7 mouse cellular contexts compared by ENCODE assay signal in the genomic region with DNA sequence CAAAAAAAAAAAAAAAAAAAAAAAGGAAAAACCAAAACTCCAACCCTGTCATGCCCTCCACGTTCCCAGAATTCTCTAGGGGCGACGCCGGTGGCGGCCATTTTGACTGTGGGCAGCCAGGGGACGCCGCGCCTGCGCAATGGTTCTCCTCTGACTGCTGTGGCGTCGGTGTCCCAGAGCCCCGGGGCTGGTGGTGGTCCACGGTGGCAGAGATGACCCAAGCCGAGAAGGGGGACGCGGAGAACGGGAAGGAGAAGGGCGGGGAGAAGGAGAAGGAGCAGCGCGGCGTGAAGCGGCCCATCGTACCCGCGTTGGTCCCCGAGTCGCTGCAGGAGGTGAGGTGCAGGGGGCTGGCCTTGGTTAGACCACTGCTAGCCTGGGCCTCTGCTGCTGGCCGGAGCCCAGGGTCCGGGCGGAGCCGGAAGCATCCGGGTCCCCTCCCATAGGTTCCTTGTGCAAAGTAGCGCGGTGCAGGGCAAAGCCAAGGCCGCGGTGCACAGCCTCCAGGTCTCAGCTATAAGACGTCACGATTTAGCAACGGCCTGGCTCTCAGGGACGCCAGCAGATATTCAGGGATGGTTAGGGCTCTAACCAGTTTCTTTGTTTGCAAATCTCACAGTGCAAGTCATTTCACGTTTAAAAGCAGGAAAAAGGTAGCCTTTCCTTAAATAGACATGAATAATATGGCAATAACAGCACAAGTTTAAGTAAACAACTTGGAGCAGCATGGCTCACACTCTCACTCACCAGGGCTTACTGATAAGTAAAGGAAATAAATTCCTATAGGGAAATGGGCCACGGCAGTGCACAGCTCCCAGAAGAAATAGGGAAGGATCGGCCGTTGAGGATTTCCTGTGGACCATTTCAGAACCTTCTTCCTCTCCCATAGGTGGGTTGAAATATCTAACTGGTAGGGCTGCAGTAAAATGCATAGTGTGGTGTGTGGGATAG. TPM values are rescaled to one million over a fixed set of nuclear protein-coding genes. Genes with fewer than 3 reads are reported as not detected.
DNase-seq lines count a peak whose midpoint lies in the region; ATAC-seq and TF ChIP-seq lines count a peak whose summit lies in the region.

A gene (plus strand): TSS at position 84 of the 951 bp plus-strand sequence.

- no peaks in the 10 kb centered on the region for H3K27me3 ChIP-seq in intestine, postnatal 0 days (replicated peaks; ENCODE audit: control insufficient read depth, insufficient read depth, low read length)
- no peaks in the 10 kb centered on the region for H3K27me3 ChIP-seq in midbrain, embryonic 12.5 days
- H3K27me3 ChIP-seq in small intestine, adult 2 months (ENCODE audit: control insufficient read depth, insufficient read depth, low read length): no peaks in the 10 kb centered on the region

- intact Hi-C loops in left cerebral cortex, postnatal 4 days (cut with DNase I): no loop called here

- peak within 1 kb of the TSS; percentile 88 for H3K9ac ChIP-seq in intestine, postnatal 0 days (ENCODE audit: low read depth, low read length)
- H3K9ac ChIP-seq in midbrain, embryonic 12.5 days (replicated peaks): peak within 1 kb of the TSS; percentile 90

- peak; percentile 88 for ATAC-seq in intestine, postnatal 0 days
- ATAC-seq in midbrain, embryonic 12.5 days (ENCODE audit: low FRiP score, low read depth): peak; percentile 97

- TF ChIP-seq POLR2A in small intestine, adult 2 months (IDR thresholded peaks at IDR 0.05; ENCODE audit: low read depth, low read length): 0 out of 2 replicates have a peak, but pooled peaks have one; percentile 44

- WGBS in intestine, postnatal 0 days: under 1% methylated on average over 44 of the region's 44 CpGs
- WGBS in midbrain, embryonic 12.5 days: 3% methylated on average over 44 of the region's 44 CpGs
- WGBS in small intestine, adult 2 months: under 1% methylated on average over 44 of the region's 44 CpGs

- peaks cover 51% of the 10 kb centered on the region for H3K36me3 ChIP-seq in intestine, postnatal 0 days (ENCODE audit: control insufficient read depth, insufficient read depth)
- H3K36me3 ChIP-seq in midbrain, embryonic 12.5 days: peaks cover 52% of the 10 kb centered on the region
- H3K36me3 ChIP-seq in small intestine, adult 2 months (ENCODE audit: control insufficient read depth, insufficient read depth, low read length): peaks cover 22% of the 10 kb centered on the region

- H3K4me2 ChIP-seq in intestine, postnatal 0 days (replicated peaks; ENCODE audit: low read depth): peak within 1 kb of the TSS; percentile 75
- H3K4me2 ChIP-seq in midbrain, embryonic 12.5 days (replicated peaks): peak within 1 kb of the TSS; percentile 81

- H3K4me1 ChIP-seq in intestine, postnatal 0 days (replicated peaks; ENCODE audit: control insufficient read depth, insufficient read depth, low read length): no peaks in the 10 kb centered on the region
- peaks cover 11% of the 10 kb centered on the region for H3K4me1 ChIP-seq in midbrain, embryonic 12.5 days
- no peaks in the 10 kb centered on the region for H3K4me1 ChIP-seq in small intestine, adult 2 months (ENCODE audit: control insufficient read depth, insufficient read depth, insufficient read length, low read length)

- peak within 1 kb of the TSS; percentile 89 for H3K4me3 ChIP-seq in intestine, postnatal 0 days (ENCODE audit: low read depth, low read length)
- peak within 1 kb of the TSS; percentile 81 for H3K4me3 ChIP-seq in midbrain, embryonic 12.5 days
- H3K4me3 ChIP-seq in small intestine, adult 2 months (ENCODE audit: low read depth, low read length): peak within 1 kb of the TSS; percentile 76

- DNase-seq in adrenal gland, adult 8-10 months: peak; percentile 91
- peak; percentile 94 for DNase-seq in embryo, embryonic 9.5 days (ENCODE audit: extremely low spot score)
- no peak for DNase-seq in gonadal fat pad, adult 2 months (ENCODE audit: low read depth)
- DNase-seq in left cerebral cortex, postnatal 4 days: peak; percentile 97

- peak within 1 kb of the TSS; percentile 91 for H3K27ac ChIP-seq in intestine, postnatal 0 days (ENCODE audit: low read depth, low read length)
- peak within 1 kb of the TSS; percentile 91 for H3K27ac ChIP-seq in midbrain, embryonic 12.5 days (replicated peaks)
- H3K27ac ChIP-seq in small intestine, adult 2 months (ENCODE audit: insufficient read depth, low read depth, low read length): peak within 1 kb of the TSS; percentile 87

- no peaks in the 10 kb centered on the region for H3K9me3 ChIP-seq in intestine, postnatal 0 days (ENCODE audit: control insufficient read depth)
- H3K9me3 ChIP-seq in midbrain, embryonic 12.5 days: peaks cover 2% of the 10 kb centered on the region; the same call in 1 of the 2 replicates

- no peak for TF ChIP-seq CTCF in intestine, postnatal 0 days (IDR thresholded peaks at IDR 0.05; ENCODE audit: low read depth)
- TF ChIP-seq CTCF in small intestine, adult 2 months (IDR thresholded peaks at IDR 0.05; ENCODE audit: extremely low read depth, insufficient read length, insufficient replicate concordance, low read depth, low read length): no peak

RNA-seq across cellular contexts. Expression of the gene that starts here (rescaled TPM):
- total RNA-seq in adrenal gland, adult 8-10 months (2022): 10 to 100 TPM; 61.4 to 88.8 (median 68.7) TPM
- 22.9 and 34.5 TPM in 2 replicates for polyA plus RNA-seq in gonadal fat pad, adult 2 months (2012; rRNA removed)
- 20.1 and 21.6 TPM in 2 replicates for polyA plus RNA-seq in intestine, postnatal 0 days (2015; fragmentation: Nextera tagmentation; extraction: Ambion mirVana)
- total RNA-seq in left cerebral cortex, postnatal 4 days (2021): 10 to 100 TPM; 65.9 to 70.9 TPM
- polyA plus RNA-seq in midbrain, embryonic 12.5 days (2016; fragmentation: Nextera tagmentation; extraction: Ambion mirVana): 97.8 and 97.9 TPM in 2 replicates
- 3.4 and 6.3 TPM in 2 replicates for polyA plus RNA-seq in small intestine, adult 2 months (2012; rRNA removed)
